Mouse (Mus musculus): ENCODE measurements around the gene Cdkn2d.

DNA sequence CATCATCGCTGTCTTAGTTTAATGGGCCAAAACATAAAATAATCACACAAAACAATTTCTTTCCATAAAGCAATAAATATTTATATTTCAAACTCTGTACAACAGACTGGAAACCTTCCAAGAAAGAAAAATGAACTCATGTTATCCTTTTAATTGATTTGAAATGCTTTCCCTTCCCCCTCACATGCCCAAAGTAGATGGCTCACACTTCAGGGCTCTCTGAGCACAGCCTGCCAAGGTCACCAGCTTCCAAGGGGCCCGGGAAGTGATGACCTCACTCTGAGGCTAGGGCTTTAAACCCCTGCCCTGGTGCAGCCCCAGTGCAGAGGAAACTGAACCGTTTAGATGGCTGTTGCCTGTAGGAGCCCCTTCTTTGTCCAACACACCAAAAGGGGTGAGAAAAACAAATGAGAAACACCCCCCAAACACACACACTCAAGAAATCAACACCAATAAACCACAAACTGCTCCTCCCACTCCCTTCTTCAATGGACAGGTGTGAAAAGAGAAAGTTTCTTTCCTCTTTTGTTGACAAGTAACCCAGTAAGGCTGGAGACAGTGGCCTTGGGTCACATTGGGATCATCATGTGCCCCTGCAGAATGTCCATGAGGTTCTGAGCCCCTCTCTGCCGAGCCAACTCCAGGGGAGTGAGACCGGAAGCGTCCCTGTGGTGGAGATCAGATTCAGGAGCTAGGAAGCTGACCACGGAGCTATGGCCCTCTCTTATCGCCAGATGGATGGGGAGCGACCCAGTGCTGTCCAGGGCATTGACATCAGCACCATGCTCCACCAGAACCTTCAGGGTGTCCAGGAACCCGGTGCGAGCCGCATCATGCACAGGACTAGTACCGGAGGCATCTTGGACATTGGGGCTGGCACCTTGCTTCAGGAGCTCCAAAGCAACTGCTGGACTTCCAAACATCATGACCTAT lies 2.5 kb downstream of the Cdkn2d start:
- TF ChIP-seq CTCF (IDR thresholded peaks at IDR 0.05; ENCODE audit: low read depth, low read length), result no peak
- TF ChIP-seq POLR2A (IDR thresholded peaks at IDR 0.05; ENCODE audit: insufficient read depth, low read length), result no peak

Measured in ES-Bruce4 (cell line).